Mouse (Mus musculus): ENCODE measurements at regions not wholly inside any gene's neighbourhood (a gene's known extent, or its start where the extent isn't known, plus 50 kb on each side); places are given as distances from the start of the nearest gene placed in this dataset.

DNA sequence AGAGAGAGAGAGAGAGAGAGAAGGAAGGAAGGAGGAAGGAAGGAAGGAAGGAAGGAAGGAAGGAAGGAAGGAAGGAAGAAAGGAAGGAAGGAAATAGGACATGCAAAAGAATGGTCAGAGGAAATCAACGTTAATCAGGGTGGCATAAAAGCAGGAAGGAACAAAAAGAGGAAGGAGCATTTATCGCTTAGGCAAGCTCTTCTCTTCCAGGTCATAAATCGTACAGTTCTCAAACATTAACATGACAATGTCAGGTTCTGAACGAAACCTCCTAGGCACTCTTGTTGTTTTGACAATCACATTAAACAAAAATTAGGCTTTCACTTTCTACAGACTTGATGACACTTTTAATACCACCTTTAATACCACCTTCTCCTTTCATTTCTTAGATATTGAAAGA is 594.0 kb downstream of the Efna5 start:
- TF ChIP-seq CTCF (IDR thresholded peaks at IDR 0.05; ENCODE audit: borderline replicate concordance, control insufficient read depth, extremely low read depth, insufficient read depth, low read length, poor library complexity) (no peak), POLR2A (IDR thresholded peaks at IDR 0.05; ENCODE audit: control insufficient read depth, extremely low read depth, insufficient read depth, low read length, poor library complexity) (no peak)
